Mouse (Mus musculus) heart, adult 2 months (tissue): ENCODE data around the gene Dkk2.

Experiments
- CTCF ChIP-seq: fragments of 200-600 bp; IDR thresholded peaks from 2 replicates; pipeline ENCODE4 v1.8.1; 2022; ENCODE audit warnings: antibody characterized with exemption, mild to moderate bottlenecking, moderate library complexity
- EP300 ChIP-seq: fragments of 200-500 bp; IDR thresholded peaks from 2 replicates; pipeline ENCODE4 v1.6.1; 2011; ENCODE audit warnings: low read depth, low read length, control low read depth; ENCODE audit not compliant: insufficient read depth
- POLR2A ChIP-seq: fragments of 200-500 bp; IDR thresholded peaks from 2 replicates; pipeline ENCODE4 v1.6.1; 2011; ENCODE audit warnings: mild to moderate bottlenecking, low read depth, low read length, control low read depth; ENCODE audit not compliant: insufficient read depth

DNA sequence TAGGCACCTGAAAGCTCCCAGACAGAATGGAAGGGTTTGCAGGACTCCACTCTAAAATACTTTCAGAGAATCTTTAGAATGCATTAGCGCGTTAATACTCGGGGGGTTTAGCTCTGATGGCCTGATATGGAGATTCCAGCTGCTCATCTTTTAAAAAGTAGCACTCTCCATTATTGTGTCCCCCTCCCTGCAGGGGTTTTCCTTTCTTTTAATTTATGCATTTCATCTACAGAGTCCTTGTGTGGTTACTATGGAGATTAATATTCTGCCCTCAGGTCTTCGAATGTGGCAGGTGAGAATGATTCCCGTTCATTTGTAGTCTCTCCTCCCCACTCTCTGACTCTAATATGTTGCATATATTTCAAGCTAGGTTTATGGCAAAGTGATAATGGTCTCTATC, 117.6 kb downstream of the Dkk2 start:
- TF ChIP-seq POLR2A (no peak), CTCF (no peak), EP300 (no peak)
